Mouse (Mus musculus) kidney, postnatal 4 days (tissue): ENCODE data around the gene Zfp128.
"Not testable (repeated sequence)": the region's sequence is repeated elsewhere in the genome, so short reads cannot be mapped to it uniquely, and the experiment has no call there.

ENCODE experiments used
- DNase-seq, 2 experiments: peaks; one replicate each; pipeline ENCODE4 v3.0.0; 2021; ENCODE audit warnings: mixed read lengths in 2 of 2

Zfp128 gene

DNA sequence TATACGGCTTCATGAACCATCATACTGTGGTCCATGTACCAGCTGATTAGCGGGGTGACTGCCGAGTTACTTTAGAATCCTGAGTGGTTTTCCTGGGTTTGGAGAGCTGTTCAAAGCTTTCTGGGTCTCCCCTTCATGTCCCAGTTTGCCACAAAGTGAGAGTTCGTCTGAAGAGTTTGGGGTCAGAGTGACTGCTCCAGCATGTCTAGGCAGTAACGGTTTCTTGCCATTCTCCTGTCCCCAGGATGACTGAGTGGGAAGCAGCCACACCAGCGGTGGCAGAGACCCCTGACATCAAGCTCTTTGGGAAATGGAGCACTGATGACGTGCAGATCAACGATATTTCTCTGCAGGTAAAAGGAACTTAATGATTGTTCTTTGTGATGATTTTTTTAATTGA is 41.8 kb downstream of the Zfp128 start:
- no peak for DNase-seq

DNA sequence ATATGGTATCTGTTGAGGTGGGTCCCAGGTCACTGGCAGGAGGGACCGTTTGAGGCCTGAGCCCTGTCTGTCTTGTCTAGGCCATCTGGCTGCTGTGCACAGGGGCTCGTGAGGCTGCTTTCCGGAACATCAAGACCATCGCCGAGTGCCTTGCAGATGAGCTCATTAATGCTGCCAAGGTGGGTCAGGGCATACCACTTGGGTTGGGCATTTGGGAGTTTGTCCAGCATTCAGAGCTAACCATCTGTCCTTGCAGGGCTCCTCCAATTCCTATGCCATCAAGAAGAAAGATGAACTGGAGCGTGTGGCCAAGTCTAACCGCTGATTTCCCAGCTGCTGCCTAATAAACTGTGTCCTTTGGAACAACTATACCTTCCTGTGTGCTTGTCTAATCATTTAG is 45.3 kb downstream of the Zfp128 start:
- DNase-seq: no peak

DNA sequence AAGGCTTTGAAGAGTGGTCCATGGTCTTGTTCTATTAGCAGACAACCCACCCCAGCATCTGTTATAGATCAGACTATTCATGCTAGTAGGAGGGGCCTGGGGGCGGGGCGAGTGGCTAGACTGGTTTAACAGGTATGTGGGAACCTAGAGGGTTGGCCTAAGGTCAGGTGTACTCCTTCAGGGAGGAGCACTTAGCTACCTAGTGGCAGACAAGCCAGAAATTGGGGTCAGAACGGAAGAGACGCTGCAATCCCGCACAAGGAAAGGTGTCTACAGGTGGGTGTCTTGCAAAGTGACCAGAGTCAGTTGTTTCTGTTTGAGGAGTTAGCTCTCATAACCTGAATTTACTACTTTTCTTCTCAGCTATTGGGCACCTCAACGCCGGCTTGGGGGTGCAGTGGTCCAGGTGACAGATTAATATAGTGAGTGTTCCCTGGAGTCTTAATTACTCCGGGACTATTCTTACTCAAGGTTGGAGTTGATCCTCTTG is 46.3 kb downstream of the Zfp128 start, which contains the start of gene Rnf225:
Gene Rnf225 (plus strand): TSS at position 226 of the 490 bp plus-strand sequence.
- peak; percentile 70 to 75 for DNase-seq

DNA sequence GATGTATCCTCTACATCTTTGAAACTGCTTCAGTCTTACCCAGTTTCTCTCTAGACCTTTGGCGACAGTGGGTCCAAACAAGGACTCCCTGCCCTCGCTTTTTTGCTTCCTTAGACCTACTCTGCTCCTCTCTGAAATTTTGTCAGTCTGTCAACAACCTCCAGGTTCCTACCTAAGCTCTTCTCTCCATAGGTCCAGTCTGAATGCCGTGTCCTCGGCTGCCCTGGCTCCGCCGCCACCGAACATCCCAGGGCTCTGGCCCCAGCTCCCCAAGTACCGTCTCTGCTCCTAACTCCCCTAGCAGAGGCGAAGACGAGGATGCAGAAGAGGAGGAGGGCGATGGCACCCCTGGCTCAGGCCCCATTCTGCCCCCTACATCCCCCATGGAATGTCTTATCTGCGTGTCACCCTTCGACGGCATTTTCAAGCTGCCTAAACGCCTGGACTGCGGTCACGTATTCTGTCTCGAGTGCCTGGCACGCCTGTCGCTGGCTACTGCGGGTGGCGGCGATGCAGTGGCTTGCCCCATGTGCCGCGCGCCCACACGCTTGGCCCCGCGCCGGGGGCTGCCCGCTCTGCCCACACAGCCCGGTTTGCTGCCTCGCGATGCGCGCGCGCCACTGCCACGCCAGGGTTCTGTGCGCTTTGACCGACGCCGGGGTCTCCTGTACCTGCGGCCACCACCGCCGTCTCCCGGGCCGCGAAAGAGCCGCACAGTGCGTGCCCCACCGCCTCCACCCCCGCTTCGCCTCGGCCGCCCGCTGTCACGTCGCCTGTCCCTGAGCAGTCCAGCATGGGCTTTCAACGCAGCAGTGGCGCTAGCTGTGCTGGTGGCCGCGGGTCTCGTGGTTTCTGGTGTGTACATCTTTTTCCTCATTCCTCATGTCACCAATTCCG is 47.0 kb downstream of the Zfp128 start:
- DNase-seq: peak; percentile 37 to 51

DNA sequence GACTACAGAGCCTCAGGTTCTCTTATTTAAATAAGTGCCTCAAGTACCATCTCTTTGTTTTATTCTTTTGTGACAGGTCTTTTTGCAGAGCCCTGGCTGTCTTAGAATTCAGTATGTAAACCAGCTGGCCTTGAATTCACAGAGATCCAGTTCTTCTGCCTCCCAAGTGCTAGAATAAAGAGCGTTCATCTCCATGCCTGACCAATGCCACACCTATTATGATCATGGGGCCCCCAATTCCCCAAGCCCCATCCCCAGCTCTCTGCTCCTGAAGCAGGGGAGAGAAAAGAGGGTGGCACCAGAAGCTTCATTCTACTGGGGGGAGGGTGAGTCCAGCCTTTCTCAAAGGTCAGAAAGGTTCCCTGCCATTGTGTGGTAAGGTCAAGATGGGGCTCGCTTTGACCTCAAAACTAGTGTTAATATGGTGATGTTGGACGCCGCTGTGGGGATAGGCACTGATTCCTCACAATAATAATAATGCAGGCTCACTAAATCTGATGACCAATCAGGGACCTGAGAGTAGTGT is 52.7 kb downstream of the Zfp128 start:
- no peak for DNase-seq

DNA sequence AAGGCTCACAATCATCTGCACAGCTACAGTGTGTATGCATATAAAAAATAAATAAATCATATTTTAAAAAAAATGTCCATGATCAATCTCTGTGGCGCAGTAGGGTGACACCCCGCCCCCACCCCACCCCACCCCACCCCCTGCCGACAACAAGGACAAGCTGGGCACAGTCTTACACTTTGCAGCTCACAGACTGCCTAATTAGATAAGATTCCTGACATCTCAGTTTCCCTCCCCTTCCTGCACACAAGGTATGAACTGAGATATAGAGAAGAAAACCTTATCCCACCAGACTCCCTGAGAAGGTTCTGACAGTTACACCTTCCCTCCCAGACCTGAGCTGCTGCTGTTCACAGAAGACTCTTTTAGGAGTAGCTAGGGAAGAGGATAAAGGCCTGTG is 53.8 kb downstream of the Zfp128 start:
- DNase-seq: no peak

DNA sequence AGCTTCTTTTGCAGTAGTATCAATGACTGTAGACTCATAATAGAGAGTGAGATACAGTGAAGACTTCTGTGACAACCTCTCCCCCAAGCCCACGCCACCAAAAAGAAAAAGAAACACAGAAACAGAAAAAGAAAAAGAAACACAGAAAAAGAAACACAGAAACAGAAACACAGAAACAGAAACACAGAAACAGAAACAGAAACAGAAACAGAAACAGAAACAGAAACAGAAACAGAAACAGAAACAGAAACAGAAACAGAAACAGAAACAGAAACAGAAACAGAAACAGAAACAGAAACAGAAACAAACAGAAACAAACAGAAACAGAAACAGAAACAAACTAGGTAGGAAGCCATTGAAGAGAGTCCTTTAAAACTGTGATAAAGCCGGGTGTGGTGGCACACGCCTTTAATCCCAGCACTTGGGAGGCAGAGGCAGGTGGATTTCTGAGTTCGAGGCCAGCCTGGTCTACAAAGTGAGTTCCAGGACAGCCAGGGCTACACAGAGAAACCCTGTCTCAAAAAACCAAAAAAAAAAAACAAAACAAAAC is 56.4 kb downstream of the Zfp128 start:
- DNase-seq: not testable (repeated sequence)

DNA sequence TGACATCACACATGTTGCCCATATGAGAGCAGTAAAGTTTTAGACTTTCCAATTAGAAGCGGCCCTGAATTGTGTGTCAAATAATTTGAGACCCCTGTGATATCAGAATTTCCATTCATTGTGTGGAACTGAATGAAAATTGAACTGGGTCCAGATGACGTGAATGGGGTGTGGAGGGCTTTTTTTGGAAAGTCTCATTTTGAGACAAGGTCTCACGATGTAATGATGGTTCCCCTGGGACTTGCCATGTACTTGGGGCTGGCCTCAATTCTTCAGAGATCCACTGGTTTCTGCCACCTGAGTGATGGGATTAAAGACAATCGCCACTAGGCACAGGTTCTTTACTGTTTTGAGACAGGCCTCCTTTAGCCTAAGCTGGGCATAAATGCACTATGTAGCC is 59.6 kb downstream of the Zfp128 start:
- DNase-seq: no peak
